Mouse (Mus musculus) spleen, adult 12 weeks (tissue): ENCODE results near the gene Gm20683.

ENCODE experiments used
- DNase-seq: peaks from one replicate; pipeline ENCODE4 v3.0.0; 2022; ENCODE audit warnings: low spot score

Gm20683 gene

DNA sequence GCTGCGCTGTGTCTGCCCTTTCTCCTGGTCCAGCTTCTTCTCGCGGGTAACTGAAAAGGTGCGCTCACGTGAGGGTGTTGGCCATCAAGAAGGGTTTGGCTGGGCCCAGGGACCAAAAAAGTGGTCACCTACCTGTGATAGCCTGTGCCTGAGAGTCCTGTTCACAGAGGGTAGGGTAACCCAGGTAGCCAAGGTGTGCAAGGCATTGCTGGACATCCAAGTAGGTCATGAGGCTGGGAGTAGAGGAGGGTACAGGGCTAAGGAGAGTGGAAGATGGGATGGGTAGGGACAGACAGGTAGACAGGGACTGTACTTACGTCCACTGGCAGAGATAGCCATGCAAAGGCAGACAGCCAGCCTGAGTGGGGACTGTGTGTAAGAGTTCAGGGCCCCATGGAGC lies 1.0 kb downstream of the Gm20683 start:
- no peak for DNase-seq

GRCm38 (mm10) chr17:25839455-25840235 lies 1.9 kb downstream of the Gm20683 start:
- DNase-seq, result no peak

DNA sequence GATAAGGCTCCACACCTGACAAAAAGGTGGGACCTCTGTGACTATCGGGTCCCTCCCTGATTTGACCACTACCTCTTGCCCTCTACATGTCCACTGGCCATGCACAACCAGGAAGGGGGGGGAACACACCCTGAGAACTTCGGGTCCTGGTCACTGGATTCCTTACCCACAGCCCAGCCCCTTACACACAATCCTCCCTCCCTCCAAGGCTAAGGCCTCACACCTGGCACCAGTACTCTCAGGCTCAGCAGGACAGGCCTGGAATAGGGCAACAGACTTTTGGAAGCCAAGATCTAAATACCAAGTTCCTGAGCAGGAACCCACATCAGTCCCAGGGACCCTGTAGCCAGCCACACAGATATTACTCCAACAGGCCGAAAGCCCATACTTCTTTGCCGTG lies 2.7 kb downstream of the Gm20683 start:
- no peak for DNase-seq

DNA sequence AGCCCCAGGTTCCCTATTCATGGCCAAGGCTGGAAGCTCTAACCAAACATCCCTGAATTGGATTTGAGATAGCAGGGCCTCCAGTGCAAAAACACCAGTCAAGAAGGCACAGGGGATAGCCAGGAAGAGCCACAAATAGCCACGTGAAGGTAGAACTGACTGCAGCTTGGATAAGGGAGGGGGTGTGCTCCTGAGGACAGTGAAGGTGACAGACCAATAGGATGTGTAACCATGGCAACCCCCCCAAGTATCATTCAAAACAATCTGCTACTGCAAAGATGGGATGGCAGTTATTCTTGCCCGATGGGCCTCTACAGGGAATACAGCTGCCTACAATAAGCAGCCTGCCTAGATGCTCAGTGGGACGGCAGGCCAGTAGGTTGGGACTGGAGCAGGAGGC lies 4.0 kb downstream of the Gm20683 start:
- DNase-seq, result no peak

DNA sequence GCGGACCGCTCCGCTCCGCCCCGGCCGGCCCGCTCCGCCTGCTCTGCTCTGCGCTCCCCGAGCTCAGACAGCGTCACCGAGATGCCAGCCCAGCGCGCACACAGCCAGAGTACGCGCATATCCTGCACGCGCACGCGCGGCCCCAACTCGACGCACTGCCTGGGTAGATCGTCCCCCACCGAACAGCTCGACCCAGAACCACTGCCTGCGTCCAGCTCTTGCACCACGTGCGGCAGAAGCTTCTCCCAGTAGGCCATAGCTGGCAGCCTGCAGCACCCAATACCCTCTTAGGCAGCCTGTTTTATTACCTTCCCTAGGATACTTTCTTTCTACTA lies 4.5 kb downstream of the Gm20683 start, which contains the start of gene Rhbdl1:
Rhbdl1 (minus strand) TSS at position 220 of the 335 bp plus-strand sequence.
- no peak for DNase-seq

DNA sequence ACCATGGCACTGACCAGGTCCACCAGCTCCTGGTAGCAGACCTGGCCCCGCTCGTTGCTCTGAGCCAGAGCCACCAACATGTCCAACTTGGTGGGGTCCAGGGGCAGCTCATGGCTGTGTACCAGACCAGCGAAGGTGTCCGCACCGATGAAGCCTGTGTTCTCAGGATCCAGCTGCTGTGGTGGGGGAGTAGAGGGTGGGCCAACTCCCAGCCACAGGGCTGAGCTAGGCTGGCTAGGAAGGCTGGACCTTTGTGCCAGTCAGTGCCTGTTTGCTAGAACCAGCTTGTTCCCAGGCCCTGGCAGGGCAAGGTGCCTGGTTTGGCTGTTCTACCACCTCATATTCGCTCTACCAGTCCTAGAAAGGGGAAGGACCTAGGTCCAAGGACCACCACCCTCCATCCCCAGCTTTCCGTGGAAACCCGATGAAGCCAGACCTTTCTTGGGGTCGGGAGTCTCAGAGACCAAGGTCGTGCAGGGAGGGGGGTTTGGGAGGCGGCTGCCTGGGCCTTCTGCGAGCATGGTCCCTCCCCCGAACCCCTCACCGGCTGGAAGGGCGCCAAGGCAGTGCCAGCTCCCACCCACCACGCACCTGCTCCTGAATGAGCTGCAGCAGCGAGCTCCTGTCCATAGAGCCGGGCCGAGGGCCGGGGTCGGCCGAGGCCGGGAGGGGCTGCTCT lies 5.0 kb downstream of the Gm20683 start:
- no peak for DNase-seq

GRCm38 (mm10) chr17:25835816-25836215 lies 5.7 kb downstream of the Gm20683 start:
- DNase-seq, result no peak

DNA sequence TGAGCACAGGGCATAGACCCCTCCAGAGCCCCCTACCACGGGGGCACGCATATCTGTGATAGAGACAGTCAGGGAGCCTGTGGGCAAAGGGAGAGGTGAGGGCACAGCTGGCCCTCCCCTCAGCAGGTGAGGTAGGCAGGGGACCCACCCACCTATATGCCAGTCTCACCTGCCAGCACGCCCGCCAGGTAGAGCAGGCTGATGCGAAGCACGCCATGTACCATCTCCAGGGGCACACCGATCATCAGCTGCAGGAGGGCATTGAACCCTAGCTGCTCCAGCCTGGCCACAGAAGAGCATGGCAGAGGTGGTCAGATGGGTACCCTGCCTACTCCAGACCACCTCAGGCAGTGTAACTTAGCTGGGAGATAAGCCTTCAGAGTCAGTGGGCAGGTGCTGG lies 6.3 kb downstream of the Gm20683 start:
- DNase-seq, result no peak

- no peak for DNase-seq
These were observed 6.9 kb downstream of the Gm20683 start for GRCm38 (mm10) chr17:25834595-25835222.

- DNase-seq, result no peak
These were observed 7.5 kb downstream of the Gm20683 start for GRCm38 (mm10) chr17:25833961-25834594.

- no peak for DNase-seq
These were observed 8.3 kb downstream of the Gm20683 start, which contains the start of gene Stub1 for GRCm38 (mm10) chr17:25833291-25833663. Gene Stub1 (minus strand): TSS chr17:25833404.

GRCm38 (mm10) chr17:25832436-25833290 lies 8.9 kb downstream of the Gm20683 start:
- peak; percentile 96 for DNase-seq

- no peak for DNase-seq
These were observed 9.9 kb downstream of the Gm20683 start for GRCm38 (mm10) chr17:25831451-25832281.

- no peak for DNase-seq
These were observed 10.6 kb downstream of the Gm20683 start for GRCm38 (mm10) chr17:25830806-25831431.

DNA sequence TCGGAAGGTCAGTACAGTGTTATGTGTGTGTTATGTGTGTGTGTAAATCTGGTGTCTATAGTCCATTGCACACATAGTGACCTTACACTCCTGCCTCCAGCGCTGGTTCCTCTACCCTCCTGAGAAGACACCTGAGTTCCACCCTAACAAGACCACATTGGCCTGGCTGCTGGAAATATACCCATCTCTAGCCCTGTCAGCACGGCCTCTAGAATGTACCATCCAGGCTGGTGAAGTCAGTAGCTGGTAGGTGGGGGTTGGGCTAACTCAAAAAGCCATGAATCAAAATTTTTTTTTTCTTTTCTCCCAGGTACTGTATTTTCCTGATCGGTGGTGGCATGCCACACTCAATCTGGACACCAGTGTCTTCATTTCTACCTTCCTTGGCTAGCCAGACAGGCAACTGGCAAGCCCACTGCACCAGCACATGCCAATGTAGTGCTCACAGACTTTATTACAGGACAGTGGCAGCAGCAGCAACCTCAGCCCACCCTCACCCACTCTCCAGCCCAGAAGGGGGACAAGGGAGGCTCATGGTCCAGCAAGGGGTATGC lies 11.3 kb downstream of the Gm20683 start:
- DNase-seq, result no peak

DNA sequence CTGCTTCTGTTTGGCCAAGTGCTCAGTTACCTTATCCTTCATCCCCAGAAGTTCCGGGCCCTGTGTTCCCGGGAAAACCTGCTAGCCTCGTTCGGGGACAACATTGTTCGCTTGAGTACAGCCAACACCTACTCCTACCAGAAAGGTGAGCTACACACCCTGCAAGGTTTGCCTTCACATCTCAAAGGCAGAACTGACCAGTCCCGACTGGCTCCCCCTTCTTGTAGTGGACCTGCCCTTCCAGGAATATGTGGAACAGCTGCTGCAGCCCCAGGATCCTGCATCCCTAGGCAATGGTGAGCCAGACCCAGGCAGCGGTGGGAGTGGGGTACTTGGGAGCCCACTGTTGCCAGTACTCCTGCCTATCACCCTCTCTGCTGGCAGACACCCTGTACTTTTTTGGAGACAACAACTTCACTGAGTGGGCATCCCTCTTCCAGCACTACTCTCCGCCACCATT lies 12.0 kb downstream of the Gm20683 start:
- DNase-seq, result no peak

- DNase-seq, result peak; percentile 56
These were observed 12.6 kb downstream of the Gm20683 start, which contains the start of gene Jmjd8 for GRCm38 (mm10) chr17:25828712-25829557. Gene Jmjd8 (plus strand): TSS chr17:25828867.

- no peak for DNase-seq
These were observed 13.4 kb downstream of the Gm20683 start for GRCm38 (mm10) chr17:25828223-25828594.
